Mouse (Mus musculus) ES-Bruce4 (cell line): Measurements from ENCODE around the gene Adap2.

ENCODE experiments used
- CTCF ChIP-seq: IDR thresholded peaks from one replicate; pipeline ENCODE4 v1.8.1; 2011; ENCODE audit warnings: low read depth, low read length
- EP300 ChIP-seq: IDR thresholded peaks from 2 replicates; pipeline ENCODE4 v1.6.1; 2011; ENCODE audit warnings: low read depth, low read length; ENCODE audit not compliant: insufficient read depth
- POLR2A ChIP-seq: IDR thresholded peaks from one replicate; pipeline ENCODE4 v1.8.1; 2011; ENCODE audit warnings: low read length; ENCODE audit not compliant: insufficient read depth

- no peak for TF ChIP-seq CTCF
- no peak for TF ChIP-seq EP300
- TF ChIP-seq POLR2A, result no peak
These were observed 7.1 kb downstream of the Adap2 start for GRCm38 (mm10) chr11:80161041-80161440.
